Mouse (Mus musculus) heart, postnatal 36 days (tissue): ENCODE measurements around the gene Bag6. TPM values are rescaled to one million over a fixed set of nuclear protein-coding genes. Genes with fewer than 3 reads are reported as not detected.

Experiments used
- DNase-seq, 2 experiments: peaks; one replicate each; pipeline ENCODE4 v3.0.0; 2021 to 2022
- intact Hi-C: fragments of 180-260 bp; cut with DNase I; formaldehyde crosslinking; loops from one replicate; pipeline ENCODE4 v1.15.1; 2025
- total RNA-seq, 2 experiments: library from RNA; stranded (reverse); gene quantifications; 2 replicates each; pipeline ENCODE4 v1.2.3; 2021

The Bag6 gene
- total RNA-seq: 100 to 1,000 TPM; 243 to 268 TPM

DNA sequence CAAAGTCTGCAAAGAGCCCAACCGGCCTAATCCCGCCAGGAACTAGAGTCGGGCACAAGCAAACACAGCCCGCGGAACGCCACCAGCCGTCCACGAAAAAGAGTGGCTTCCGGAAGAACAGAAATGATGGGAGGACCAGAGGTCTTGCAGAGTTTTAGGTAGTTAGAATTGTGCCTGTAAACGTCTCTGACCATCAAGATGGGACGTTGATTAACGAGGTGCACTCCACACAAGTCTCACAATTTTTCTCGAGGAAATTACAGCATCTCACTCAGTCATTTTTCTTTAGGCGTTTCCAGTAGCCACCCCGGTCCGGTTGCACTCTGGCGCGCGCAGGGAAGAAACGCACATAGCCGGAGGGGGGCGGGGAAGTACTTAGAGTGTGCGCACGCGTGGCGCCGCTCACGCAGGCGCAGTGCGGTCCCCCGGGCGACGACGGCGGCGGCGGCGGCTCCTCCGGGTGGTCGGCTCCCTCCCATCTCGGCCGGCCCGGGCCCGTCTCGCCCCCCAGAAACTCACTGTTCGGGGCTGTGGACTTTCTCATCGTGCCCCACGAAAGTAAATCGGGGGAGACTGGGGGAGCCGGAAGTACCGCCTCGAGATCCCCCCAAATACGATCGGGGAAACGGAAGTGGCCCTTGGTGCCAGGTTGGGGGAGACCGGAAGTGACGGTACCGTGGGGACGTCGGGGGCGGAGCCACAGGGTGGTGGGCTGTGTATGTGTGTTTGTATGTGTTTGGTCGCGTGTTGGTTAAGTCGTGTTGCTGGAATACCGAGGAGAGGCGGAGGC lies at the start of gene Bag6:
Gene Bag6 (plus strand): TSS at position 378 of the 790 bp plus-strand sequence.
- intact Hi-C loops: loop anchor here (1.0 to 10.0 kb wide), 2 partner anchors 9 to 300 kb away; partner anchors contain the start of genes D17H6S53E, Dxo and Stk19
- DNase-seq: peak; percentile 93 to 98

DNA sequence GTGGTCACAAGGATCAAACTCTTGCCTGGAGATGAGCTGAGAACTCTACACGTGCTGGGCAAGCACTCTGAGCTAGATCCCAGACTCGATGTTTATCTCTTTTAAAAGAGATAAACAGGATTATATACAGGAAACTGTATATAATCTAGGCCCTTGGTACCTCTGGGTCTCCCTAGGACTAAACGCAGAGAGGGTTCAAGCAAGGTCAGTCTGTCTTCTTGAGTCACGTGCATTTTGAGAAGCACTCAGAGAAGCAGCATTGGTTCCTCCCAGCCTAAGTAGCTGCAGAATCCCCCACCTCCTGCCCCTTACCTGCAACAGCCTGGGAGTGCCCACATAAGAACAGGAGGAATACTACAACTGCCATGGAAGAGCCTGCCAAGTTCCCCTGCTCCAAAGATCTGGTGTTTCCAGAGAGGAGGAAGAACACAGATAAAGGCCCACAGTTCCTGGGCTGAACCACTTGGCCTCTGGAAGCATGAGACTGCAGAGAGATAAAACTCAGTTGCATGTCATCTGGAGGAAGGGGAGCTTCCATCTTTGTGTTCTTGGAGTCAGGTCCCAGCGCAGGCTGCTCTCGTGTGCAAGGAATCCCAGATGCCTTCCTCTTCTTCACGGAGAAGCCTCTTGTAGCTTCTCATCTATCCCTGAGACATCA lies 49.6 kb upstream of the Bag6 start, which contains the start of gene Ly6g6f:
Gene Ly6g6f (minus strand): TSS at position 403 of the 658 bp plus-strand sequence.
- no peak for DNase-seq
- intact Hi-C loops: no loop called here

- intact Hi-C loops: loop anchor here (2.0 kb wide), 1 partner anchor 67 kb away; no protein-coding TSS in a partner anchor
- no peak for DNase-seq
Observed at GRCm38 (mm10) chr17:35088151-35088550, 46.8 kb upstream of the Bag6 start.

- intact Hi-C loops: loop anchor here (2.0 kb wide), 1 partner anchor 68 kb away; no protein-coding TSS in a partner anchor
- peak; percentile 90 to 98 for DNase-seq
Observed at GRCm38 (mm10) chr17:35088825-35089644, 45.9 kb upstream of the Bag6 start, which contains the start of gene Abhd16a. Gene Abhd16a (plus strand): TSS chr17:35089263.

GRCm38 (mm10) chr17:35090166-35090932 lies 44.6 kb upstream of the Bag6 start:
- intact Hi-C loops: no loop called here
- peak in 1 of 2 experiments; percentile 43 for DNase-seq

GRCm38 (mm10) chr17:35092403-35093198 lies 42.4 kb upstream of the Bag6 start:
- DNase-seq: no peak
- intact Hi-C loops: no loop called here

DNA sequence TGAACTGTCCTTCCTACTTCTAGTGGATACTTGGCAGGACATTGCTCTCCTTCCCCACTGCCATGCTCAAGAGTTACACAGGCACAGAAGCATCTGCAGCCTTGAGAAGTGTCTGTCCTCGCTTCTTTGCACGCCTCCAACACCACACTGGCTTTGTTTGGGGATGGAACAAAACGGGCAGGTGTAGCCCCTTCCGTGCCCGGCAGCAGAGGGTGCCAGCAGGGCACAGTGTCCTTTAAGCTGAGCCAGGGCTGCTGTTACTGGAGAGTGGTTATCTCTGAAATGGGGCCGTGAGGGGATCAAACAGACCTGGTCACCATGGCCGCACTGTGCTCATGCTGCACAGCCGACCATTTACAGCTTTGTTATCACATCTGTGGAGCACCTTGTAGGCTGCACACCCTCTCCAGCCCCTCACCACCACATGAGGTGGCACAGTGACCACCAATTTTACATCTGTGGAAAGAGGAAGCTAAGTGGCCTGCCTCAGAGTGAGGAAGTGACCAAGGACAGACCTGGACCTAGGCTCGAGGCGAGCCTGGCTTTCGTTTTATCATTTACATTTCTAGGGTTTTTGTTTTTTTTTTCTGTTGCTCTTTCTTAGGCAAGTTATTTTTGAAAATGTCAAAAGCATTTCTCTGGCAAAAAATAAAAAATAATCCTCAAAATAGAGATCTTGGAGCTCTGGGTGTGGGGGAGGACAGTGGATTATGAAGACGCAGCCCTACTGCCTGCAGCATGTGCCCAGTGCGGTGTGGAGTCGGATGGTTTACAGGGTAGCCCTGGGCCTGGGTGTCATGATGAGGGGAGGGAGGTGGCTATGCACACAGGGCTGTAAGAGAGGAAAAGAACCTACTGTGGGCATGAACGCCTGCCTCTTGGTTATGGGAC lies 40.3 kb upstream of the Bag6 start:
- intact Hi-C loops: no loop called here
- DNase-seq: no peak

DNA sequence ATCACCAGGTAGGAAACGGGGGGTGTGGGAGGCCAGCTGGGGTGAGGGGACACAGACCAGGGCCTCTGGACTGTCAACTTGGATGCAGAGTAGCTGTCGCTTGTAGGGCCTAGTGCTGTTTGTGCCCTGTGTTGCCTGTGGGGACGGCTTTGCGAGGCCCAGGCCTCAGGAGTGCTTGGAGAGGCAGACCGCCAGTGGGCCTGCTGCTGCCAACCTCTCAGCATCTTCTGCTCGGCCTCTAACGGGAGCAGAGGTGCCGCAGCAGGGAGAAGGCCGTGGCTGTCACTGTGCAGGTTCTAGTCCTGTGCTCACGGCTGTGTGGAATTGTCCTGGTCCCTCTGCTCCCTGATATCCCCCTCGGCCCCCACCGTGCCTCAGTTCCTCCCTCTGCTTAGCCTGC lies 38.4 kb upstream of the Bag6 start:
- DNase-seq: no peak
- intact Hi-C loops: no loop called here

DNA sequence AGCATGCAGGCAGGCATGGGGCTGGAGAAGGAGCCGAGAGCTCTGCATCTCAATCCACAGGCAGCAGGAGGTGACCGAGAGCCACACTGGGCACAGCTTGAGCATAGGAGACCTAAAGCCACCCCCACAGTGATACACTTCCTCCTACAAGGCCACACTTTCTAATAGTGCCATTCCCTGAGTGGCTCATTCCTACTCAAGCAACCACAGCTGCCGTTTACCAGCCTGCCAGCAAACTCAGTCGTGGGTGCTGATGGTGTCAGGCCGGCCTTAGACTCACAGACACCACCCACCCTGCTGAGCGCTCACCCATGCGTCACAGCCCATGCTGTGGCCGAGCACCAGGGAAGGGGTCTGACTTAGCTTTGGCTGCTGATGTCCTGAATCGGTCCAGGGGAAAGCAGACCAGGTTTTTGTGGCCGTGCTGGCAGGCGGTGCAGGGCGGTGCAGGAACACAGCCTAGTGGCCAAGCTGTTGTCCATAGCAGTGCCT lies 37.8 kb upstream of the Bag6 start:
- DNase-seq: no peak
- intact Hi-C loops: no loop called here

DNA sequence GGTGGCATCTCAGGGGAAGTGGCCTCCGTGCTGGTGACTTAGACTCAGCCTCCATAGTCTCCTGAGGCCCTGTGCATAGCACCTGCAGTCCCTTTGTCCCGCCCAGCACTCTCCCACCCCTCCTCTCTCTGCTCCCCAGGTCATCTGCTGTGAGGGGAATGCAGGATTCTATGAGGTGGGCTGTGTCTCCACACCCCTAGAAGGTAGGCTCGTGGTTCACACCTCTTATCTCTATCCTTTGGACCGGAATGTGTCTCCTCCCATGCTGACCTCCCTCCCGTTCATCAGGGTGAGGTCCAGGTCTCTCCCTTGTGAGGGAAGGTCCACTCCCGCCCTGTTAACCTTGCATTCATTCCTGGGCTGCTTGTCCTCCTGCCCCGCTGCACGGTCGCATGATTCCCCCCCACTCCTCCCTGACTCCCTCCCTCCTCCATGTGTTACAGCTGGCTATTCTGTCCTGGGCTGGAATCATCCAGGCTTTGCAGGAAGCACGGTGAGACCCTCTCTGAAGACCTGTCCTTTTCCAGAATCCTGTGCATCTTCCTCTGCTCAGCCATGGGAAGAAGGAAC lies 34.7 kb upstream of the Bag6 start:
- intact Hi-C loops: no loop called here
- DNase-seq: no peak

GRCm38 (mm10) chr17:35101161-35101560 lies 33.8 kb upstream of the Bag6 start:
- intact Hi-C loops: no loop called here
- DNase-seq: no peak

- intact Hi-C loops: no loop called here
- DNase-seq: no peak
Observed at GRCm38 (mm10) chr17:35102299-35102698, 32.7 kb upstream of the Bag6 start.

DNA sequence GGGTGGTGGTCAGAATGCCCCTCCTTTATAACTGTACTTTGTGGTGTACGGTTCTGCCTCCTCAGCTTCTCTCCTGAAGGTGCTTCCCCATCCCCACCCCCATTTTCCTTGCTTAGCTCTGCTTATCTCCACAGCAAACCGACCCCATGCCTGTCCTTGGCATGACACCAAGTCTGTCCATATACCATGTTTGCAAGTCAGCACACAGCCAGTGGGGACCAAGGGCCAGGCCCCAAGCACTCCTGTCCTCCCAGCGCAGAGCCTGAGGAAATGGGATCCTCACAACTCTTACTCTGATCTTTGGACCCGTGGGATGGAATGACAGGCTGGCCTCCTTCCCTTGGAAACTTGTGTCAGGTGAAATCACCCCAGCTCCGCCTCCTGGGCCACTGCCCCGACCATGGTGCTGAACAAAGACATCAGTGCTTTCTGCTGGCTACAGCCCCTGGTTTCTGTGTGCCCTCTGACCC lies 31.7 kb upstream of the Bag6 start:
- intact Hi-C loops: no loop called here
- DNase-seq: no peak

DNA sequence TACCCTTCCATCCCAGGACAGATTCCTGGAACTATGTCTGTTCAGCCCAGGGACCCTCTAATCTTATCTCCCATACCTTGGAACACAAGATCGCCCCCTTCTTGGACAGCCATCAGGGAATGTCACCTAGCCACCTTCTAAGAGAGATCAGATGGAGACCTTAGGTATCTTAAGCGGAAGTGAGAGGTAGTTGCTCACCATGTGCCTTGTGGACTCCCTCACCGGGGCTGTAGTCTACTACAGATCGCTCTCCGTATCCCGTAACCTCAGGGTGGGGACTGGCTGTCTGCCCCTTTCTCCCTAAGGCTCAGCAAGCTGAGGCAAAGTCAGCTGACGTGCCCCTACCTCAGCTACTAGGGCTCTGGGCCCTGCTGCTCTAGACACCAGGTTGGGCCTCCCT lies 30.9 kb upstream of the Bag6 start:
- DNase-seq: no peak
- intact Hi-C loops: no loop called here

GRCm38 (mm10) chr17:35104754-35105153 lies 30.2 kb upstream of the Bag6 start:
- no peak for DNase-seq
- intact Hi-C loops: no loop called here

- DNase-seq: peak in 1 of 2 experiments; percentile 27
- intact Hi-C loops: loop anchor here (1.0 kb wide), 1 partner anchor 85 kb away; no protein-coding TSS in a partner anchor
Observed at GRCm38 (mm10) chr17:35105740-35106389, 29.1 kb upstream of the Bag6 start.

DNA sequence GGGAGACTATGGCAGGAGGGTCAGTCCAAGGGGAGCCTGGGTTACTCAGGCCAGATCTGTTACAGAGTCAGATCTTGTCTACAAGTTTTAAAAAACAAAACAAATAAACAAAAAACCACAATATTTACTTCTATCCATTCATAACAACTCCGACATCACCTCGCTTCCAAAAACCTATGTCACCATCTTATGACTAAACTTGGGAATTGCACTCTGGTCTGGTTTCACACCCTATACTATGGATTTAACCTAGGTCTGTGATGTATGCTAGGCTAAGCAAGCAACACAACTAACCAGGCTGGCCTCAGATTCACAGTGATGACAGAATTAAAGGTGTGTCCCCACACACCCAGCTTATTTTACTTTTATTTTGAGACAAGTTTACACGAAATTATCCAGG lies 28.5 kb upstream of the Bag6 start:
- DNase-seq: no peak
- intact Hi-C loops: loop anchor here (1.0 kb wide), 1 partner anchor 85 kb away; no protein-coding TSS in a partner anchor
